Mouse (Mus musculus): ENCODE data around the gene Cops8. TPM values are rescaled to one million over a fixed set of nuclear protein-coding genes. Genes with fewer than 3 reads are reported as not detected.

Cops8 gene
- total RNA-seq, 2 experiments from 2014 or later, result 77.1 to 87.2 TPM

- no peak for DNase-seq (ENCODE audit: low spot score)
Observed at GRCm38 (mm10) chr1:90638335-90638734, 35.6 kb downstream of the Cops8 start.

DNA sequence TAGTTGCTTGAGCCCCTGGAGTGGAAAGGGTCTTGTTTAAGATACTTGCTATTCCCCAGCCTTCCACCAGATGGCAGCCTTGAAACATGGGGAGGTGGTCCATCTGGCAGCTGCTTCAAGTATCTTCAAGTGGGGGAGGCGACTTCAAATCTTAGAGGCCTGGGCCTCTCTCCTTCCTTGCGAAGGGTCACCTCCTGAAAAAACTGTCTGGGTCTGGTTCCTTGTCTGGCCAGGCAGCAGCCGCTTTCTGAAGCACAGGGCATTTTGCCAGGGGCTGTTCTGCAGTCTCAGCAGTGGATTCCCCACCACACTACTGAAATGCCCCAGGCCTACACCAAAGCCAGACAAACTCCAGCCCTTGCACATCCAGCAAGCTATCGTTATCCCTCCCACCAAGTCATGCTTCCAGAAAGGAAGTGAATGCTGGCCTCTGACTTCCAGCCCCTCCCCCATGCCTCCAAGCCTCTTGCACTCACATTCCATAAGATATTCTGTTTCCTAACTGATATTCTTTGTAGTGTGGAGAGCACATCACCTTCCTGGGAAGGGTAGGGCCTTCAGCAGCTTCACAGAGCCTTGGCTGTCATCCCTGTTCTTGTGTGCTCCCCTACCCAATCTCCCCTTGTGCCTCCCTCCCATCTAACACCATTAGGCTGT is 48.1 kb downstream of the Cops8 start:
- intact Hi-C loops (cut with DNase I), result loop anchor here (1.0 to 5.0 kb wide), 4 partner anchors 101 to 306 kb away; no protein-coding TSS in a partner anchor
- peak; percentile 47 for DNase-seq (ENCODE audit: low spot score)

More at GRCm38 (mm10) chr1:90638335-90638734, 35.6 kb downstream of the Cops8 start:
- intact Hi-C loops (cut with DNase I), result no loop called here

DNA sequence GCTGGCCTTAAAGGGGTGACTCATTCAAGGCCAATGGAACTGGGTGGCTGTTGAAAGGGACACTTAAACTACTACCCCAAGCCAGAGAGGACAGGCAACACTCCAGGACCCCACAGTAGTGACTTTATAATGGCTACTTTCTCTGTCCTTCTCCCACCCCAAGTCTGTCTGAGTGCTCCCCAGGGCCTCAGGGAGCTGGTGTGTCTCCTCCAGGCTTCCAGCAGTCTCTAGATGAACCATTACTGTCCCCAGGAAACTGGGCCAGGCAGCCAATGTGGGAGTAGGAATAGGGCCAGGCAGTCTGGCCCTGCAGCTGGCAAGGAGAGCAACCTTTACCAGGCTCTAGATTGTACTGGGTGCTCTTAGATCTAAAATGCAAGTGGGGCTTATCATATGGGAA is 49.0 kb downstream of the Cops8 start:
- DNase-seq (ENCODE audit: low spot score), result no peak
- intact Hi-C loops (cut with DNase I), result loop anchor here (1.0 to 5.0 kb wide), 4 partner anchors 101 to 305 kb away; no protein-coding TSS in a partner anchor

GRCm38 (mm10) chr1:90652553-90652952 is 49.8 kb downstream of the Cops8 start:
- no peak for DNase-seq (ENCODE audit: low spot score)
- intact Hi-C loops (cut with DNase I), result loop anchor here (5.0 kb wide), 2 partner anchors 100 to 255 kb away; no protein-coding TSS in a partner anchor

- peak; percentile 64 for DNase-seq (ENCODE audit: low spot score)
- intact Hi-C loops (cut with DNase I), result no loop called here
Observed at GRCm38 (mm10) chr1:90656492-90657245, 53.9 kb downstream of the Cops8 start.

- DNase-seq (ENCODE audit: low spot score), result no peak
- intact Hi-C loops (cut with DNase I), result no loop called here
Observed at GRCm38 (mm10) chr1:90657292-90658050, 54.7 kb downstream of the Cops8 start.

DNA sequence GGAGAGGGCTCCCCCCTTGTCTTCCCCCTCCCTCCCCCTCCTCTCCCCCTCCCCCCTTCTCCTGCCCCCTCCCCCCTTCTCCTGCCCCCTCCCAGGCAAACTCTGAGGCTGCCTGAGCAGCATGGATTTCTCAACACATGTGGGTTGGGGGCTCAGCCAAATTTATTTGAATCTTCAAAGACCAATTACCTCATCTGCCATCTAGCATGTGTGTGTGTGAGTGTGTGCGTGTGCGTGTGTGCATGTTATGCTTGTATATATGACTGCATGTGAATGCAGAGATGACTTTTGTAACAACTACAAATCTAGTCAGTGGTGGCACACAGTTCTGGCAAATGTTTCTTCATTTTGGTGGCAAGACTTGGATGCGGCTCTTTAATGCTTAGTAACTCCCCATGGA is 55.8 kb downstream of the Cops8 start:
- intact Hi-C loops (cut with DNase I), result no loop called here

GRCm38 (mm10) chr1:90660150-90660549 is 57.4 kb downstream of the Cops8 start:
- no peak for DNase-seq (ENCODE audit: low spot score)
- intact Hi-C loops (cut with DNase I), result no loop called here

More for the DNA sequence above, 55.8 kb downstream of the Cops8 start:
- DNase-seq (ENCODE audit: low spot score), result no peak

DNA sequence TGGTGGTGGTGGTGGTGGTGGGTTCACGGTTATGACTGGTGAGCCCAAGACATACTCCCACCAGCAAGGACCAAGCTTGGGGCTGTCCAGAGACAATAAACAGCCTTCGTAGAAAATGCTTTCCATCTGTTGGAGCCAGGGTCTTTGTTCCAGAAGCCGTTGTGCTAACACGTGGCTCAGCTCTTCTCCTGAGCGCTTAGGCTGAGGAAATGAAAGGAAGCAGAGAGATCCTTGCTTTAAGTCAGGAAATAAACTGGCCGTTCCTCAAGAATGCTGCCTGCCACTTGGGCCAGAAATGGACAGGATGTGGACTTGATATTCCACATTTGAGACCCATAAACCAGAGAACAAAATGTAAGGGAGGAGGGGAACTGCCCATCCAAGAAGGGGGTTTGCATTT is 59.7 kb downstream of the Cops8 start:
- no peak for DNase-seq (ENCODE audit: low spot score)
- intact Hi-C loops (cut with DNase I), result no loop called here

Other genes starting within 250 kb of the Cops8 start
- 10 to 100 TPM; 55.9 to 70.0 TPM for gene Col6a3, start 241.0 kb downstream of the Cops8 start, total RNA-seq (2021)

Measured in heart, postnatal 25 days (tissue).